Mouse (Mus musculus): ENCODE measurements around the gene Irs1.

Irs1 gene

GRCm38 (mm10) chr1:82291151-82291797, at the start of gene Irs1:
TSS of gene Irs1 (minus strand) at chr1:82291416.
- peak; percentile 95 for DNase-seq (ENCODE audit: low read depth, low spot score)

GRCm38 (mm10) chr1:82334506-82334905, 43.3 kb upstream of the Irs1 start:
- DNase-seq (ENCODE audit: low read depth, low spot score), result no peak

GRCm38 (mm10) chr1:82329954-82330247, 38.7 kb upstream of the Irs1 start:
- DNase-seq (ENCODE audit: low read depth, low spot score), result no peak

GRCm38 (mm10) chr1:82329237-82329953, 38.2 kb upstream of the Irs1 start:
- DNase-seq (ENCODE audit: low read depth, low spot score), result no peak

- no peak for DNase-seq (ENCODE audit: low read depth, low spot score)
Observed at GRCm38 (mm10) chr1:82328033-82328775, 37.0 kb upstream of the Irs1 start.

- no peak for DNase-seq (ENCODE audit: low read depth, low spot score)
Observed at GRCm38 (mm10) chr1:82326120-82326519, 34.9 kb upstream of the Irs1 start.

- no peak for DNase-seq (ENCODE audit: low read depth, low spot score)
Observed at GRCm38 (mm10) chr1:82324131-82324785, 33.0 kb upstream of the Irs1 start.

GRCm38 (mm10) chr1:82321441-82321840, 30.2 kb upstream of the Irs1 start:
- DNase-seq (ENCODE audit: low read depth, low spot score), result peak; percentile 4

GRCm38 (mm10) chr1:82320864-82321263, 29.6 kb upstream of the Irs1 start:
- no peak for DNase-seq (ENCODE audit: low read depth, low spot score)

- DNase-seq (ENCODE audit: low read depth, low spot score), result peak; percentile 46
Observed at GRCm38 (mm10) chr1:82320456-82320855, 29.2 kb upstream of the Irs1 start.

GRCm38 (mm10) chr1:82316746-82317126, 25.5 kb upstream of the Irs1 start:
- DNase-seq (ENCODE audit: low read depth, low spot score), result peak; percentile 60

- peak; percentile 99 for DNase-seq (ENCODE audit: low read depth, low spot score)
Observed at GRCm38 (mm10) chr1:82316111-82316745, 25.0 kb upstream of the Irs1 start, which contains the start of gene Rhbdd1. TSS of gene Rhbdd1 (plus strand) at chr1:82316452.

- DNase-seq (ENCODE audit: low read depth, low spot score), result no peak
Observed at GRCm38 (mm10) chr1:82304483-82304882, 13.3 kb upstream of the Irs1 start.

GRCm38 (mm10) chr1:82298586-82298985, 7.4 kb upstream of the Irs1 start:
- DNase-seq (ENCODE audit: low read depth, low spot score), result no peak

- peak; percentile 88 for DNase-seq (ENCODE audit: low read depth, low spot score)
Observed at GRCm38 (mm10) chr1:82294102-82294501, 2.9 kb upstream of the Irs1 start.

GRCm38 (mm10) chr1:82292771-82293170, 1.6 kb upstream of the Irs1 start:
- peak; percentile 96 for DNase-seq (ENCODE audit: low read depth, low spot score)

GRCm38 (mm10) chr1:82291930-82292712, 905 bp upstream of the Irs1 start:
- no peak for DNase-seq (ENCODE audit: low read depth, low spot score)

GRCm38 (mm10) chr1:82290723-82291150, 479 bp downstream of the Irs1 start:
- DNase-seq (ENCODE audit: low read depth, low spot score), result peak; percentile 93

GRCm38 (mm10) chr1:82289990-82290681, 1.1 kb downstream of the Irs1 start:
- peak; percentile 92 for DNase-seq (ENCODE audit: low read depth, low spot score)
